Mouse (Mus musculus) midbrain, embryonic 11.5 days (tissue): ENCODE measurements around the gene Hist1h2ak. TPM values are rescaled to one million over a fixed set of nuclear protein-coding genes. Genes with fewer than 3 reads are reported as not detected.

Experiments used
- microRNA-seq: library from miRNA; unstranded; fragments of <30 nt; microRNA quantifications from one replicate; pipeline ENCODE4, GENCODE M21; 2017
- polyA plus RNA-seq: library from polyadenylated mRNA; unstranded; fragments of >200 nt; fragmentation: Nextera tagmentation; extraction: Ambion mirVana; gene quantifications from 2 replicates; pipeline ENCODE4 v1.2.1, GENCODE M21; 2014

Gene Hist1h2ak
- polyA plus RNA-seq, 1 experiment from 2014 or later, result 10.7 TPM

Small RNAs within 50 kb of the gene (microRNA-seq; reads per million reads assigned to microRNA genes)
- gene Gm44346 (not detected), gene Gm44357 (not detected), gene Gm44367 (0.57 reads per million), gene Gm44454 (not detected)

Other genes with a start within 250 kb of the Hist1h2ak start
- 10.6 and 11.1 TPM in 2 replicates for gene Zkscan8, start 222.7 kb downstream of the Hist1h2ak start, polyA plus RNA-seq
- 0.12 and 0.26 TPM in 2 replicates for gene Olfr1366, start 211.0 kb downstream of the Hist1h2ak start, polyA plus RNA-seq
- gene Olfr1535, start 193.9 kb downstream of the Hist1h2ak start, polyA plus RNA-seq, result 0.04 TPM in 1 of 2 replicates, not detected in the other
- gene Olfr1364, start 172.1 kb downstream of the Hist1h2ak start, polyA plus RNA-seq, result not detected in 2 replicates
- gene Olfr1362, start 139.8 kb downstream of the Hist1h2ak start, polyA plus RNA-seq, result not detected in 2 replicates
- gene Olfr11, start 111.3 kb downstream of the Hist1h2ak start, polyA plus RNA-seq, result not detected in 2 replicates
- not detected in 2 replicates for gene Olfr1361, start 90.4 kb downstream of the Hist1h2ak start, polyA plus RNA-seq
- not detected in 2 replicates for gene Olfr1360, start 76.4 kb downstream of the Hist1h2ak start, polyA plus RNA-seq
- gene Olfr1359, start 55.7 kb downstream of the Hist1h2ak start, polyA plus RNA-seq, result not detected in 2 replicates
- 0.85 and 2.7 TPM in 2 replicates for gene Hist1h2bl, start 37.7 kb downstream of the Hist1h2ak start, polyA plus RNA-seq
- gene Hist1h2ai, start 37.4 kb downstream of the Hist1h2ak start, polyA plus RNA-seq, result 19.8 and 20.9 TPM in 2 replicates
- gene Hist1h3h, start 36.2 kb downstream of the Hist1h2ak start, polyA plus RNA-seq, result 11.6 and 12.9 TPM in 2 replicates
- 4.2 and 5.7 TPM in 2 replicates for gene Hist1h2bm, start 31.8 kb downstream of the Hist1h2ak start, polyA plus RNA-seq
- 1.0 and 2.2 TPM in 2 replicates for gene Hist1h4j, start 18.8 kb downstream of the Hist1h2ak start, polyA plus RNA-seq
- 2.4 and 6.0 TPM in 2 replicates for gene Hist1h4k, start 3.3 kb downstream of the Hist1h2ak start, polyA plus RNA-seq
- gene Hist1h2bn, start 296 bp upstream of the Hist1h2ak start, polyA plus RNA-seq, result 2.2 TPM in 1 of 2 replicates, not detected in the other
- gene Hist1h1b, start 26.8 kb upstream of the Hist1h2ak start, polyA plus RNA-seq, result 20.0 and 24.8 TPM in 2 replicates
- 289 and 304 TPM in 2 replicates for gene Hist1h3i, start 29.5 kb upstream of the Hist1h2ak start, polyA plus RNA-seq
- gene Hist1h2an, start 33.4 kb upstream of the Hist1h2ak start, polyA plus RNA-seq, result 2.6 and 7.4 TPM in 2 replicates
- gene Hist1h2bp, start 33.6 kb upstream of the Hist1h2ak start, polyA plus RNA-seq, result 2.5 TPM in 2 replicates
- 17.8 and 23.3 TPM in 2 replicates for gene Hist1h2bq, start 56.4 kb upstream of the Hist1h2ak start, polyA plus RNA-seq
- gene Hist1h2ao, start 56.6 kb upstream of the Hist1h2ak start, polyA plus RNA-seq, result 1.7 TPM in 1 of 2 replicates, not detected in the other
- not detected in 2 replicates for gene Hist1h4m, start 57.9 kb upstream of the Hist1h2ak start, polyA plus RNA-seq
- 10.3 and 12.0 TPM in 2 replicates for gene Hist1h4n, start 78.4 kb upstream of the Hist1h2ak start, polyA plus RNA-seq
- 5,628 and 6,009 TPM in 2 replicates for gene Hist1h2ap, start 79.7 kb upstream of the Hist1h2ak start, polyA plus RNA-seq
- 17.8 and 23.1 TPM in 2 replicates for gene Hist1h2br, start 79.9 kb upstream of the Hist1h2ak start, polyA plus RNA-seq
- gene Zfp184, start 191.3 kb upstream of the Hist1h2ak start, polyA plus RNA-seq, result 26.7 and 27.9 TPM in 2 replicates
- gene Pom121l2, start 227.4 kb upstream of the Hist1h2ak start, polyA plus RNA-seq, result not detected in 2 replicates